Mouse (Mus musculus) midbrain, postnatal 0 days (tissue): ENCODE data around the gene Ppp1r3d. TPM values are rescaled to one million over a fixed set of nuclear protein-coding genes. Genes with fewer than 3 reads are reported as not detected.

Experiments
- ATAC-seq: fragments of 200-750 bp; cut with Nextera tagmentation; 2 replicates; pipeline ENCODE4 v1.8.0; 2017; ENCODE audit warnings: moderate number of reproducible peaks, mild to moderate bottlenecking, moderate TSS enrichment, moderate library complexity; ENCODE audit not compliant: low FRiP score
- DNase-seq: peaks from one replicate; pipeline ENCODE4 v3.0.0-alpha.2; 2015; ENCODE audit warnings: low spot score
- H3K27ac ChIP-seq: fragments of 300-500 bp; sonication (generic); 2 replicates; pipeline ENCODE4 v1.5.1; 2014; ENCODE audit warnings: low read depth, mild to moderate bottlenecking, low read length, mixed read lengths
- H3K27me3 ChIP-seq: fragments of 300-500 bp; sonication (generic); 2 replicates; pipeline ENCODE4 v1.6.1; 2014; ENCODE audit warnings: low read length, control low read depth, mixed read lengths; ENCODE audit not compliant: insufficient read depth
- H3K36me3 ChIP-seq: fragments of 300-500 bp; sonication (generic); 2 replicates; pipeline ENCODE4 v1.6.1; 2014; ENCODE audit warnings: low read length, control low read depth, mixed read lengths; ENCODE audit not compliant: insufficient read depth
- H3K4me1 ChIP-seq: fragments of 300-500 bp; sonication (generic); 2 replicates; pipeline ENCODE4 v1.6.1; 2014; ENCODE audit warnings: mild to moderate bottlenecking, control low read depth, antibody characterized with exemption, low read length, mixed read lengths; ENCODE audit not compliant: insufficient read depth
- H3K4me2 ChIP-seq: fragments of 300-500 bp; sonication (generic); 2 replicates; pipeline ENCODE4 v1.6.1; 2014; ENCODE audit warnings: low read depth, mild to moderate bottlenecking, low read length, mixed read lengths; ENCODE audit not compliant: poor library complexity, severe bottlenecking
- H3K4me3 ChIP-seq: fragments of 300-500 bp; sonication (generic); 2 replicates; pipeline ENCODE4 v1.5.1; 2014; ENCODE audit warnings: low read depth, mild to moderate bottlenecking, low read length, moderate library complexity
- H3K9ac ChIP-seq: fragments of 300-500 bp; sonication (generic); replicated peaks from 2 replicates; pipeline ENCODE4 v1.6.1; 2014; ENCODE audit warnings: mild to moderate bottlenecking, low read length, moderate library complexity, mixed read lengths; ENCODE audit not compliant: poor library complexity, severe bottlenecking
- H3K9me3 ChIP-seq: fragments of 300-500 bp; sonication (generic); 2 replicates; pipeline ENCODE4 v1.6.1; 2016; ENCODE audit warnings: low read length, control low read depth
- CTCF ChIP-seq: IDR thresholded peaks from 2 replicates; pipeline ENCODE4 v1.5.1; 2016; ENCODE audit warnings: antibody characterized with exemption, mild to moderate bottlenecking
- WGBS: fragments of 180-500 bp; shearing (Covaris S2); extraction: QIAGEN DNeasy Blood & Tissue Kit; methylation state at CpG from one replicate; pipeline ENCODE4 v1.1.7; 2014; 5-methylcytosine and 5-hydroxymethylcytosine counted together
- polyA plus RNA-seq: library from polyadenylated mRNA; unstranded; fragments of >200 nt; fragmentation: Nextera tagmentation; extraction: Ambion mirVana; gene quantifications from 2 replicates; pipeline ENCODE4 v1.2.1, GENCODE M21; 2015
- total RNA-seq: library from RNA; depleted of rRNA; stranded (reverse); fragments of >200 nt; gene quantifications from 2 replicates; pipeline ENCODE4 v1.2.3, GENCODE M21; 2014

The Ppp1r3d gene
- total and polyA plus RNA-seq, 2 experiments from 2014 or later, result 4.6 to 16.6 TPM

- Histone ChIP-seq H3K9me3 (no peaks in the 10 kb centered on the region), H3K4me3 (no peak overlapping the region), H3K27me3 (no peaks in the 10 kb centered on the region; the same call in 1 of the 2 replicates), H3K4me2 (no peak overlapping the region), H3K4me1 (no peaks in the 10 kb centered on the region; the same call in 1 of the 2 replicates), H3K9ac (no peak overlapping the region), H3K36me3 (no peaks in the 10 kb centered on the region), H3K27ac (no peak overlapping the region)
- no peak for TF ChIP-seq CTCF
- WGBS, result 81% methylated on average over 6 of the region's 6 CpGs
- no peak for DNase-seq
- no peak for ATAC-seq
Observed at GRCm38 (mm10) chr2:178429426-178429825, 15.2 kb upstream of the Ppp1r3d start.

- WGBS, result 86% methylated on average over 4 of the region's 4 CpGs
- H3K27ac ChIP-seq, result no peak overlapping the region
Observed at GRCm38 (mm10) chr2:178428676-178429075, 14.4 kb upstream of the Ppp1r3d start.

GRCm38 (mm10) chr2:178428183-178428582 is 13.9 kb upstream of the Ppp1r3d start:
- no peaks in the 10 kb centered on the region; the same call in 1 of the 2 replicates for H3K4me1 ChIP-seq
- H3K9ac ChIP-seq, result no peak overlapping the region
- H3K36me3 ChIP-seq, result no peaks in the 10 kb centered on the region
- no peak overlapping the region for H3K27ac ChIP-seq
- H3K4me3 ChIP-seq, result no peak overlapping the region
- DNase-seq (no peak), ATAC-seq (no peak)
- H3K9me3 ChIP-seq, result no peaks in the 10 kb centered on the region
- no peak overlapping the region for H3K4me2 ChIP-seq
- WGBS, result 86% methylated on average over 9 of the region's 9 CpGs
- no peak for TF ChIP-seq CTCF
- H3K27me3 ChIP-seq, result no peaks in the 10 kb centered on the region; the same call in 1 of the 2 replicates

More at GRCm38 (mm10) chr2:178428676-178429075, 14.4 kb upstream of the Ppp1r3d start:
- ATAC-seq (no peak), DNase-seq (no peak)
- Histone ChIP-seq H3K4me1 (no peaks in the 10 kb centered on the region; the same call in 1 of the 2 replicates), H3K9me3 (no peaks in the 10 kb centered on the region), H3K27me3 (no peaks in the 10 kb centered on the region; the same call in 1 of the 2 replicates), H3K36me3 (no peaks in the 10 kb centered on the region), H3K4me2 (no peak overlapping the region), H3K9ac (no peak overlapping the region), H3K4me3 (no peak overlapping the region)
- TF ChIP-seq CTCF, result no peak

GRCm38 (mm10) chr2:178427181-178427580 is 12.9 kb upstream of the Ppp1r3d start:
- 87% methylated on average over 5 of the region's 5 CpGs for WGBS
- no peaks in the 10 kb centered on the region; the same call in 1 of the 2 replicates for H3K27me3 ChIP-seq
- no peak overlapping the region for H3K4me2 ChIP-seq
- H3K27ac ChIP-seq, result no peak overlapping the region
- H3K9me3 ChIP-seq, result no peaks in the 10 kb centered on the region
- no peak overlapping the region for H3K9ac ChIP-seq
- no peak for ATAC-seq
- H3K36me3 ChIP-seq, result no peaks in the 10 kb centered on the region
- no peaks in the 10 kb centered on the region; the same call in 1 of the 2 replicates for H3K4me1 ChIP-seq
- no peak for DNase-seq
- TF ChIP-seq CTCF, result no peak
- no peak overlapping the region for H3K4me3 ChIP-seq

- peak; percentile 84 for TF ChIP-seq CTCF
- no peak for ATAC-seq
- no peaks in the 10 kb centered on the region for H3K36me3 ChIP-seq
Observed at GRCm38 (mm10) chr2:178426229-178426628, 12.0 kb upstream of the Ppp1r3d start.

GRCm38 (mm10) chr2:178423223-178423622 is 9.0 kb upstream of the Ppp1r3d start:
- 76% methylated on average over 5 of the region's 5 CpGs for WGBS
- no peaks in the 10 kb centered on the region; the same call in 1 of the 2 replicates for H3K4me1 ChIP-seq
- TF ChIP-seq CTCF, result no peak
- ATAC-seq, result no peak
- H3K9ac ChIP-seq, result no peak overlapping the region
- H3K36me3 ChIP-seq, result no peaks in the 10 kb centered on the region
- no peak overlapping the region for H3K4me3 ChIP-seq
- no peaks in the 10 kb centered on the region for H3K9me3 ChIP-seq
- no peaks in the 10 kb centered on the region; the same call in 1 of the 2 replicates for H3K27me3 ChIP-seq
- DNase-seq, result no peak
- no peak overlapping the region for H3K4me2 ChIP-seq
- no peak overlapping the region for H3K27ac ChIP-seq

More at GRCm38 (mm10) chr2:178426229-178426628, 12.0 kb upstream of the Ppp1r3d start:
- WGBS, result 43% methylated on average over 4 of the region's 4 CpGs
- Histone ChIP-seq H3K4me1 (no peaks in the 10 kb centered on the region; the same call in 1 of the 2 replicates), H3K4me2 (no peak overlapping the region), H3K9me3 (no peaks in the 10 kb centered on the region), H3K27ac (no peak overlapping the region), H3K9ac (no peak overlapping the region), H3K27me3 (no peaks in the 10 kb centered on the region; the same call in 1 of the 2 replicates), H3K4me3 (no peak overlapping the region)
- DNase-seq, result peak; percentile 81
